Mouse (Mus musculus): ENCODE results near the gene Trak1. TPM values are rescaled to one million over a fixed set of nuclear protein-coding genes. Genes with fewer than 3 reads are reported as not detected.

Gene Trak1
- polyA plus RNA-seq, 1 experiment from 2014 or later: 21.2 TPM

GRCm38 (mm10) chr9:121331878-121332630 lies 34.8 kb downstream of the Trak1 start:
- DNase-seq (ENCODE audit: low spot score) (peak; percentile 83), ATAC-seq (ENCODE audit: low FRiP score) (peak; percentile 85)
- H3K4me2 ChIP-seq (replicated peaks; ENCODE audit: low read depth, low read length): no peak overlapping the region
- H3K9ac ChIP-seq (ENCODE audit: low read depth, low read length): peak overlapping the region; percentile 24; the same call in 1 of the 2 replicates
- H3K27me3 ChIP-seq (ENCODE audit: control insufficient read depth, insufficient read depth, low read length): no peaks in the 10 kb centered on the region
- peak overlapping the region; percentile 92 for H3K27ac ChIP-seq (ENCODE audit: low read depth, low read length)
- no peak overlapping the region for H3K4me3 ChIP-seq (ENCODE audit: low read depth, low read length)
- 1% methylated on average over 8 of the region's 8 CpGs for WGBS
- no peaks in the 10 kb centered on the region for H3K9me3 ChIP-seq (ENCODE audit: control insufficient read depth, low read length)
- no peaks in the 10 kb centered on the region for H3K36me3 ChIP-seq (ENCODE audit: control insufficient read depth, insufficient read depth, low read length)
- H3K4me1 ChIP-seq (replicated peaks; ENCODE audit: control insufficient read depth, insufficient read depth, low read length): peaks cover 25% of the 10 kb centered on the region

GRCm38 (mm10) chr9:121333559-121333958 lies 36.3 kb downstream of the Trak1 start:
- H3K27me3 ChIP-seq (ENCODE audit: control insufficient read depth, insufficient read depth, low read length): no peaks in the 10 kb centered on the region
- 82% methylated on average over 5 of the region's 5 CpGs for WGBS
- H3K4me3 ChIP-seq (ENCODE audit: low read depth, low read length): no peak overlapping the region
- no peak for ATAC-seq (ENCODE audit: low FRiP score)
- H3K4me2 ChIP-seq (replicated peaks; ENCODE audit: low read depth, low read length): no peak overlapping the region
- H3K4me1 ChIP-seq (replicated peaks; ENCODE audit: control insufficient read depth, insufficient read depth, low read length): peaks cover 32% of the 10 kb centered on the region
- H3K27ac ChIP-seq (ENCODE audit: low read depth, low read length): peak overlapping the region; percentile 92
- DNase-seq (ENCODE audit: low spot score): no peak
- H3K9me3 ChIP-seq (ENCODE audit: control insufficient read depth, low read length): no peaks in the 10 kb centered on the region
- peak overlapping the region; percentile 0; the same call in 1 of the 2 replicates for H3K9ac ChIP-seq (ENCODE audit: low read depth, low read length)
- no peaks in the 10 kb centered on the region for H3K36me3 ChIP-seq (ENCODE audit: control insufficient read depth, insufficient read depth, low read length)

GRCm38 (mm10) chr9:121334311-121334851 lies 37.1 kb downstream of the Trak1 start:
- DNase-seq (ENCODE audit: low spot score): no peak
- no peak overlapping the region for H3K4me3 ChIP-seq (ENCODE audit: low read depth, low read length)
- H3K9ac ChIP-seq (ENCODE audit: low read depth, low read length): no peak overlapping the region; the same call in 1 of the 2 replicates
- H3K27me3 ChIP-seq (ENCODE audit: control insufficient read depth, insufficient read depth, low read length): no peaks in the 10 kb centered on the region
- peaks cover 32% of the 10 kb centered on the region for H3K4me1 ChIP-seq (replicated peaks; ENCODE audit: control insufficient read depth, insufficient read depth, low read length)
- peak overlapping the region; percentile 92 for H3K27ac ChIP-seq (ENCODE audit: low read depth, low read length)
- no peak for ATAC-seq (ENCODE audit: low FRiP score)
- WGBS: 34% methylated on average over 8 of the region's 8 CpGs
- no peaks in the 10 kb centered on the region for H3K9me3 ChIP-seq (ENCODE audit: control insufficient read depth, low read length)
- H3K4me2 ChIP-seq (replicated peaks; ENCODE audit: low read depth, low read length): no peak overlapping the region
- no peaks in the 10 kb centered on the region for H3K36me3 ChIP-seq (ENCODE audit: control insufficient read depth, insufficient read depth, low read length)

- Histone ChIP-seq H3K4me1 (replicated peaks; ENCODE audit: control insufficient read depth, insufficient read depth, low read length) (peaks cover 32% of the 10 kb centered on the region), H3K27me3 (ENCODE audit: control insufficient read depth, insufficient read depth, low read length) (no peaks in the 10 kb centered on the region), H3K4me2 (replicated peaks; ENCODE audit: low read depth, low read length) (no peak overlapping the region), H3K27ac (ENCODE audit: low read depth, low read length) (no peak overlapping the region; the same call in 1 of the 2 replicates), H3K9me3 (ENCODE audit: control insufficient read depth, low read length) (no peaks in the 10 kb centered on the region), H3K36me3 (ENCODE audit: control insufficient read depth, insufficient read depth, low read length) (no peaks in the 10 kb centered on the region), H3K4me3 (ENCODE audit: low read depth, low read length) (no peak overlapping the region), H3K9ac (ENCODE audit: low read depth, low read length) (no peak overlapping the region)
- ATAC-seq (ENCODE audit: low FRiP score): no peak
- 38% methylated on average over 7 of the region's 7 CpGs for WGBS
- no peak for DNase-seq (ENCODE audit: low spot score)
Measured at GRCm38 (mm10) chr9:121335568-121335967, 38.3 kb downstream of the Trak1 start.

GRCm38 (mm10) chr9:121336324-121336946 lies 39.1 kb downstream of the Trak1 start:
- DNase-seq (ENCODE audit: low spot score) (no peak), ATAC-seq (ENCODE audit: low FRiP score) (no peak)
- peaks cover 31% of the 10 kb centered on the region for H3K4me1 ChIP-seq (replicated peaks; ENCODE audit: control insufficient read depth, insufficient read depth, low read length)
- H3K27me3 ChIP-seq (ENCODE audit: control insufficient read depth, insufficient read depth, low read length): no peaks in the 10 kb centered on the region
- WGBS: 93% methylated on average over 15 of the region's 15 CpGs
- no peak overlapping the region for H3K4me3 ChIP-seq (ENCODE audit: low read depth, low read length)
- peak overlapping the region; percentile 81 for H3K27ac ChIP-seq (ENCODE audit: low read depth, low read length)
- no peak overlapping the region for H3K4me2 ChIP-seq (replicated peaks; ENCODE audit: low read depth, low read length)
- H3K36me3 ChIP-seq (ENCODE audit: control insufficient read depth, insufficient read depth, low read length): no peaks in the 10 kb centered on the region
- H3K9ac ChIP-seq (ENCODE audit: low read depth, low read length): no peak overlapping the region
- no peaks in the 10 kb centered on the region for H3K9me3 ChIP-seq (ENCODE audit: control insufficient read depth, low read length)

GRCm38 (mm10) chr9:121337216-121337937 lies 40.1 kb downstream of the Trak1 start:
- Histone ChIP-seq H3K9ac (ENCODE audit: low read depth, low read length) (no peak overlapping the region), H3K36me3 (ENCODE audit: control insufficient read depth, insufficient read depth, low read length) (no peaks in the 10 kb centered on the region), H3K9me3 (ENCODE audit: control insufficient read depth, low read length) (no peaks in the 10 kb centered on the region), H3K27me3 (ENCODE audit: control insufficient read depth, insufficient read depth, low read length) (no peaks in the 10 kb centered on the region), H3K4me3 (ENCODE audit: low read depth, low read length) (no peak overlapping the region), H3K4me1 (replicated peaks; ENCODE audit: control insufficient read depth, insufficient read depth, low read length) (peaks cover 26% of the 10 kb centered on the region), H3K4me2 (replicated peaks; ENCODE audit: low read depth, low read length) (no peak overlapping the region; the same call in 1 of the 2 replicates), H3K27ac (ENCODE audit: low read depth, low read length) (peak overlapping the region; percentile 81)
- DNase-seq (ENCODE audit: low spot score) (peak; percentile 53), ATAC-seq (ENCODE audit: low FRiP score) (peak; percentile 51)
- 45% methylated on average over 9 of the region's 9 CpGs for WGBS

- Histone ChIP-seq H3K27ac (ENCODE audit: low read depth, low read length) (peak overlapping the region; percentile 81), H3K4me2 (replicated peaks; ENCODE audit: low read depth, low read length) (no peak overlapping the region; the same call in 1 of the 2 replicates), H3K36me3 (ENCODE audit: control insufficient read depth, insufficient read depth, low read length) (no peaks in the 10 kb centered on the region), H3K4me3 (ENCODE audit: low read depth, low read length) (no peak overlapping the region), H3K9me3 (ENCODE audit: control insufficient read depth, low read length) (no peaks in the 10 kb centered on the region), H3K4me1 (replicated peaks; ENCODE audit: control insufficient read depth, insufficient read depth, low read length) (peaks cover 24% of the 10 kb centered on the region), H3K9ac (ENCODE audit: low read depth, low read length) (no peak overlapping the region), H3K27me3 (ENCODE audit: control insufficient read depth, insufficient read depth, low read length) (no peaks in the 10 kb centered on the region)
- WGBS: 67% methylated on average over 3 of the region's 3 CpGs
- no peak for DNase-seq (ENCODE audit: low spot score)
- peak; percentile 56 for ATAC-seq (ENCODE audit: low FRiP score)
Measured at GRCm38 (mm10) chr9:121337938-121338289, 40.6 kb downstream of the Trak1 start.

- 65% methylated on average over 7 of the region's 7 CpGs for WGBS
- Histone ChIP-seq H3K9ac (ENCODE audit: low read depth, low read length) (no peak overlapping the region), H3K9me3 (ENCODE audit: control insufficient read depth, low read length) (no peaks in the 10 kb centered on the region), H3K27ac (ENCODE audit: low read depth, low read length) (no peak overlapping the region), H3K27me3 (ENCODE audit: control insufficient read depth, insufficient read depth, low read length) (no peaks in the 10 kb centered on the region), H3K4me1 (replicated peaks; ENCODE audit: control insufficient read depth, insufficient read depth, low read length) (peaks cover 7% of the 10 kb centered on the region; the same call in 1 of the 2 replicates), H3K4me3 (ENCODE audit: low read depth, low read length) (no peak overlapping the region), H3K4me2 (replicated peaks; ENCODE audit: low read depth, low read length) (no peak overlapping the region), H3K36me3 (ENCODE audit: control insufficient read depth, insufficient read depth, low read length) (no peaks in the 10 kb centered on the region)
- DNase-seq (ENCODE audit: low spot score) (no peak), ATAC-seq (ENCODE audit: low FRiP score) (no peak)
Measured at GRCm38 (mm10) chr9:121341832-121342231, 44.5 kb downstream of the Trak1 start.

Measured in hindbrain, embryonic 11.5 days (tissue).